Mouse (Mus musculus) colon, adult 2 months (tissue): ENCODE measurements around the gene Ddrgk1. TPM values are rescaled to one million over a fixed set of nuclear protein-coding genes. Genes with fewer than 3 reads are reported as not detected.

Source experiments
- polyA plus RNA-seq: library from polyadenylated mRNA; depleted of rRNA; stranded (reverse); fragments of >200 nt; gene quantifications from 2 replicates; pipeline ENCODE4 v1.2.3, GENCODE M21; 2012; rRNA removed

Gene Ddrgk1
- 73.1 and 112 TPM in 2 replicates for polyA plus RNA-seq

DNA sequence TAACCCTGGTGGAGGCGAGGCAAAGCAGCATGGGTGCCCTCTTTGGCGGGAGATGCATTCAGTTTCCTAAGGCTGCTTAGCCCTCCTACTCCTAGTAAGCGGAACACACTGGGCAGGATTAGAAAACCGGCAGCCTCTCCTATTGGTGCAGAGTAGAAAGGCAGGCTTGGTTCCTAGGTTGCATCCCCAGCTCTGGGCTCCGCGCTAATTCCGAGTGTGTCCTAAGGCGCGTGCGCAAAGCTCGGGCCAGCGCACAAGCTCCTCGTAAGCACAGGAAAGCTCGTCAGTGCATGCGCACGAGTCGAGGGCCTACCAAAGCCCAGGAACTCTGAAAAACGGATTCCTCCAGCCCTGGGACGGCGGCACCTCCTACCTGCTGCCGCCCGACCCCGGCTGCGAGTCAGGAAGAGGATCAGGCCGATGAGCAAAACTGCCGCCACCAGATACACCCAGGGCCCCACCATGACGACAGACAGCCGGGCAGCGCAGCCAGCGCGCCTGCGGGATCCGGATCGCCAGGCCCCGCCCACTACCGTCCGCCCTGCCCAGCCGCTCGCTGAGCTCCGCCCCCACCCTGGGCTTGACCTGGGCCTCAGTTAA lies at the start of gene Ddrgk1:
Gene Ddrgk1 (minus strand): TSS at position 558 of the 600 bp plus-strand sequence.

DNA sequence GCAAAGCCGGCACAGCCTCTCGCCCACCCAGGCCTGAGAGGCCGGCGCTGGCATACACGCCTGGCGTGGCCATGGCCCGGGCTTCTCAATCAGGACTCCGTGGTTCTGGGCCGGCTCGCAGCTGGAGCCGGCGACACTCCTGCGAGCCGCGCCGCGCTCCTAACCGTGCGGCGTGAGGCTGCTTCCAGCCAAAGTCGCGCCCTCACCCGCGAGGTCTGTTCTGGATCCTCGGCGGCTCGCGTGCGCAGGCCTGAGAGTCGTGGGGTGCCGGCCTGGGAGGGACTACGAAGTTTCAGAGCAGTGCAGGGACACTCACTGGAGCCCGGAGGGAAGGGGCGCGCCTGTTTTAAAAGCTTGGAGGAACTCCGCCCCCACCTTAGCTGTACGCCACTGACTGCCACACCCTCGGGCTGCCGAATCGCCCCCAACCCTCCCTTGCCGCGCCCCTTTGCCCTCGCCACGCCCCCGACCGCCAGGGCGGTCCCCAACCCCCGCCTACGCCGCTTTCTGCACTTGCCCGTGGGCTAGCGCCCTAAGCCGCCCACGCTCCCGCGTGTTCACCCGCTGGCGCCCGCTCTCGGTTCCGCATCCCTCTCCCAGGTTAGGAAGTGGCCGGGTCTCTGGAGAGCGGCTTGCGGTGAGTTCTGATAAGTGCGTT lies 32.8 kb upstream of the Ddrgk1 start, which contains the start of gene Slc4a11:
Gene Slc4a11 (minus strand): TSS at position 367 of the 658 bp plus-strand sequence.

DNA sequence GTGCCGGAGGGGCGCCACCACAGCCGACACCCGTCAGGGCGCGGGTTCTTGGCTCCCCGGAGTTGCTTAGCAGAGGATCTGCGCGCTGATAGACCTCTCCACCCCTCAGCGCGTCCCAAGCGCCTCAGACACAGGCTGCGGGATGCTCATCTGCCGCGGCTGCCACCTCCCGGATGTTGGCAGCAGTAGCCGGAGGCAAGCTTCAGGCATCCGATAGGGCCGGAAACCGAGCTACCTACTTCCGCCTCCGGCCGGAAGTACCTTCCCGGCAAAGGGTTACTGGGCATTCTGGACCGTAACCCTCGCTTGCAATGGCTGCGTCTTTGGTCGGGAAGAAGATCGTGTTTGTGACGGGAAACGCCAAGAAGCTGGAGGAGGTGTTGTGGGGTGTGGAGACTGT lies 3.1 kb upstream of the Ddrgk1 start, which contains the start of gene Itpa:
Gene Itpa (plus strand): TSS at position 52 of the 400 bp plus-strand sequence.

DNA sequence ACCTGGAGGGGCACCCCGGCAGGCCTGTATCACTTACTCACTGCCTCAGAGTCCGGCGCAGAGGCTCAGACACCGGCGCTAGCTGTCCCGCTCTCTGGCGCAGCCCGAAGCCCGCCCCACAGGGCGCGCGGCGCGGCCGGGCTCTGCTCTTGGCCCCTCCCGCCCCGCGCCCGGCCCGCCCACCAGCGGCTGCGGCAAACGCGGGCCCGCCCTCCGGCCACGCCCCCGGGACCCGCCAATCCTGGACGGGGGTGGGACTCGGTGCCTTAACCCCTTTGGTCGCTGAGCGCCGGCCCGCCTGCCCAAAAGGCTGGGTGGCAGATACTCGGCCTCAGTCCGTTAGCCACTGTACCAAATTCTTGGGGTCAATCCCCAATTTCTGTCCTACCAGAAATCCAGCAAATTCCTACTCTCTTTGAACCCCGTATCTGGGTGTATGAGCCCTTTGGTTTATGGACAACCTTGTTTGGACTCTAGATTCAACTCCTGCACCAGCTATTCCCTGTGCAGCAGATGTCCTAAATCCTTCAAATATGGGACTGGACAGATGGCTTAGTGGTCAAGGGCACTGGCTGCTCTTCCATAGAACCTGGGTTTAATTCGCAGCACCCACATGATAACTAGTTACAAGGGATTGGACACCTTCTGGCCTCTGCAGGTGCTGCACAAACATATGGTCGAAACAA lies 21.6 kb downstream of the Ddrgk1 start, which contains the start of gene Lzts3:
Gene Lzts3 (minus strand): TSS at position 120 of the 686 bp plus-strand sequence.

DNA sequence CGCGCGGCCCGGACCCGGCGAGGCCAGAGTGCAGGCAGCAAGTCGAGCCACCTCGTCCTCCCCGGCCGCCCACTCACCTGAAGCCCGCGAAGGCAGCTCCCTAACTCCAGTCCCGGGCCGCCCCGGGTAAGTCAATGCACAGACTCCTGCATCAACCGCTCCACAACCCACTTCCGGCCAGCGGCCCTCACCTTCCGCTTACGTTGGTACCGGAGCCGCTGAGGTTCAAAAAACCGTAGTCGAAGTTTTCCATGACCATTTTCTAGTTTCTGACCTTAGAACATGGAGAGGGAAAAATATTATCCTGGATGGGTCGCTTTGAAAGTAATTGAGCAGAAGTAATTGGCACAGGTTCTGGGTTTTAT lies 34.6 kb downstream of the Ddrgk1 start, which contains the start of the genes Fastkd5 and Ubox5:
Gene Fastkd5 (minus strand): TSS at position 189 of the 365 bp plus-strand sequence.
Gene Ubox5 (minus strand): TSS at position 200 of the 365 bp plus-strand sequence.

Other genes starting within 250 kb of the Ddrgk1 start
- gene Vps16, start 240.3 kb downstream of the Ddrgk1 start, polyA plus RNA-seq, result 40.9 and 53.4 TPM in 2 replicates
- gene Pced1a, start 240.0 kb downstream of the Ddrgk1 start, polyA plus RNA-seq, result 19.3 and 27.3 TPM in 2 replicates
- 41.5 and 43.6 TPM in 2 replicates for gene Ptpra, start 214.4 kb downstream of the Ddrgk1 start, polyA plus RNA-seq
- 96.1 and 98.1 TPM in 2 replicates for gene Mrps26, start 100.9 kb downstream of the Ddrgk1 start, polyA plus RNA-seq
- gene Oxt, start 88.5 kb downstream of the Ddrgk1 start, polyA plus RNA-seq, result 0.28 TPM in 1 of 2 replicates, not detected in the other
- not detected in 2 replicates for gene Avp, start 82.1 kb downstream of the Ddrgk1 start, polyA plus RNA-seq
- 1.1 TPM in 2 replicates for gene Fastkd5, start 34.6 kb downstream of the Ddrgk1 start, polyA plus RNA-seq
- 5.7 TPM in 2 replicates for gene Ubox5, start 34.6 kb downstream of the Ddrgk1 start, polyA plus RNA-seq
- 61.8 and 69.8 TPM in 2 replicates for gene Lzts3, start 21.9 kb downstream of the Ddrgk1 start, polyA plus RNA-seq
- 23.8 and 25.9 TPM in 2 replicates for gene Itpa, start 3.0 kb upstream of the Ddrgk1 start, polyA plus RNA-seq
- gene Slc4a11, start 32.9 kb upstream of the Ddrgk1 start, polyA plus RNA-seq, result 0.83 and 1.2 TPM in 2 replicates
- 16.5 and 19.1 TPM in 2 replicates for gene 4930402H24Rik, start 241.7 kb upstream of the Ddrgk1 start, polyA plus RNA-seq
- gene Atrn, start 241.8 kb upstream of the Ddrgk1 start, polyA plus RNA-seq, result 7.3 TPM in 2 replicates